In the genomic region with DNA sequence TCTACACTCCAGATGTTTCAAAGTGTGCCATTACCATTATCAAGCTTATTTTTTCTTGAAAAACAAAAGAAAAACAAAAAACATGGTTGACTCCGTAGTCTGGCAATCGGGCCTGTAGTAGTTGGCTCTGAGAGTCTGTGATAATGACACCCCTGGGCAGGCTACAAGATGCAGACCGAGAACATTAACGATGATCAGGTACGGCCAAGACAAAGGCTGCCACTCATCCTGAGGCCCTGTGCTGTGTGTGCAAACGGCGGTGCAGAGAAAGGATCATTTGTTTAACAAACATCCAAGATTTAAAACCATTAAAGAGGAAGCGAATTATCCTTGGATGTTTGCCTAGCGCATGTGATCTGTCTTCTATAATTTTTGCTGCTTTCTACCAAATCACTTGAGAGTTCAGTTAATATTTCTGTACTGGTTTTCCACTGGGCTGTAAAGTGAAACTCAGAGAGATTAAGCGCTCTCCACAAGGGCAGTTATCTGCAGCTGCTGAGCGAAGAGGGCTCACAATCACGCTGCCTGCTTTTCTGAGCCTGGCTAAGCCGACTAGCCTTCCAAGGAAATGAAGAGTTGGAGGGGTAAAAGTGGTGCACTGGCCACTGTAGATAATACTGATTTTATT, we compare ENCODE assay signal across 11 mouse cellular contexts.
DNase-seq lines count a peak whose midpoint lies in the region; ATAC-seq and TF ChIP-seq lines count a peak whose summit lies in the region.
"Had no signal": no experiment of that assay in that cellular context is flagged by ENCODE, and none has a peak within 500 bp of the region (broad histone marks: within the 10 kb centered on the region; RNA-seq: fewer than 3 reads in every experiment).

No protein-coding gene starts in this region.

- no peak overlapping the region for H3K4me3 ChIP-seq in testis, adult 2 months (ENCODE audit: control insufficient read depth, low read depth, low read length)
- H3K4me3 ChIP-seq in intestine, embryonic 15.5 days (replicated peaks): no peak overlapping the region
- H3K4me3 ChIP-seq: erythroblast, embryonic 14.5 days had no signal

- peak overlapping the region; percentile 41 for H3K4me2 ChIP-seq in intestine, embryonic 15.5 days (replicated peaks)

- no peak for TF ChIP-seq POLR2A in testis, adult 2 months (IDR thresholded peaks at IDR 0.05; ENCODE audit: control insufficient read depth, low read depth, low read length)

- peak; percentile 77 for ATAC-seq in intestine, embryonic 15.5 days

- TF ChIP-seq CTCF in testis, adult 2 months (IDR thresholded peaks at IDR 0.05; ENCODE audit: control insufficient read depth, insufficient read depth, insufficient replicate concordance, low read depth, low read length): no peak

- H3K27me3 ChIP-seq in testis, adult 2 months (ENCODE audit: control insufficient read depth, insufficient read depth, low read length): no peaks in the 10 kb centered on the region
- no peaks in the 10 kb centered on the region for H3K27me3 ChIP-seq in intestine, embryonic 15.5 days (replicated peaks)

- H3K36me3 ChIP-seq in testis, adult 2 months (ENCODE audit: control insufficient read depth, insufficient read depth, low read length): no peaks in the 10 kb centered on the region
- no peaks in the 10 kb centered on the region for H3K36me3 ChIP-seq in intestine, embryonic 15.5 days

- intact Hi-C loops in heart, postnatal 14 days (cut with DNase I): no loop called here

- H3K9me3 ChIP-seq in intestine, embryonic 15.5 days: no peaks in the 10 kb centered on the region

- DNase-seq in heart, adult 8-10 months (ENCODE audit: low spot score): peak; percentile 10
- DNase-seq in heart, postnatal 14 days: no peak
- no peak for DNase-seq in testis, postnatal 10 days (ENCODE audit: low spot score)
- no peak for DNase-seq in spleen, postnatal 36 days (ENCODE audit: low spot score in 2 of 2)
- DNase-seq in gastrocnemius, postnatal 25 days: no peak
- DNase-seq in gastrocnemius, adult 18-20 months (ENCODE audit: low spot score): no peak
- DNase-seq: layer of hippocampus, postnatal 36 days; lung, postnatal 14 days had no signal

- H3K9ac ChIP-seq in intestine, embryonic 15.5 days: no peak overlapping the region

- no peaks in the 10 kb centered on the region for H3K4me1 ChIP-seq in testis, adult 2 months (ENCODE audit: control insufficient read depth, insufficient read depth, low read length)
- no peaks in the 10 kb centered on the region for H3K4me1 ChIP-seq in intestine, embryonic 15.5 days (replicated peaks)

- H3K27ac ChIP-seq in testis, adult 2 months (ENCODE audit: control insufficient read depth, insufficient read depth, low read depth, low read length): peak overlapping the region; percentile 49
- H3K27ac ChIP-seq in intestine, embryonic 15.5 days: peak overlapping the region; percentile 36; the same call in 1 of the 2 replicates

- WGBS in intestine, embryonic 15.5 days: 22% methylated on average over 13 of the region's 13 CpGs
